In genomic region chr9:44450387-44450786, GRCm38 (mm10) we compare ENCODE assay signal across 15 mouse cellular contexts. TPM values are rescaled to one million over a fixed set of nuclear protein-coding genes. Genes with fewer than 3 reads are reported as not detected.
DNase-seq lines count a peak whose midpoint lies in the region; TF ChIP-seq lines count a peak whose summit lies in the region.
"Had no signal": no experiment of that assay in that cellular context is flagged by ENCODE, and none has a peak within 500 bp of the region (broad histone marks: within the 10 kb centered on the region; RNA-seq: fewer than 3 reads in every experiment).

No protein-coding gene starts in this region.

- DNase-seq in heart, adult 2 months = no peak
- no peak for DNase-seq in heart, postnatal 4 days
- DNase-seq in lung, postnatal 25 days (ENCODE audit: low spot score) = peak; percentile 4
- no peak for DNase-seq in lung, postnatal 4 days
- DNase-seq in R1 (ENCODE audit: low read depth, low spot score) = peak; percentile 78
- peak; percentile 40 for DNase-seq in thymus, postnatal 14 days
- no peak for DNase-seq in adrenal gland, postnatal 4 days (ENCODE audit: low spot score in 2 of 2)
- no peak for DNase-seq in right cerebral cortex, postnatal 10 days (ENCODE audit: low spot score in 2 of 2)
- DNase-seq: gastrocnemius, postnatal 14 days had no signal

- H3K27ac ChIP-seq in heart, adult 2 months = no peak overlapping the region
- H3K27ac ChIP-seq: embryonic facial prominence, embryonic 10.5 days; heart, embryonic 15.5 days had no signal

- TF ChIP-seq CTCF in heart, adult 2 months (IDR thresholded peaks at IDR 0.05) = peak; percentile 67

- no peak for TF ChIP-seq EP300 in heart, adult 2 months (IDR thresholded peaks at IDR 0.05; ENCODE audit: insufficient read depth, low read depth, low read length)

- H3K4me3 ChIP-seq in heart, adult 2 months = no peak overlapping the region
- H3K4me3 ChIP-seq: embryonic facial prominence, embryonic 10.5 days; heart, embryonic 15.5 days had no signal

- no peaks in the 10 kb centered on the region for H3K27me3 ChIP-seq in heart, adult 2 months (ENCODE audit: control insufficient read depth, insufficient read depth, low read length)

- no peaks in the 10 kb centered on the region for H3K4me1 ChIP-seq in heart, adult 2 months (ENCODE audit: control insufficient read depth, insufficient read depth, low read length)

- TF ChIP-seq POLR2A in heart, adult 2 months (IDR thresholded peaks at IDR 0.05; ENCODE audit: insufficient read depth, low read depth, low read length) = no peak

- H3K36me3 ChIP-seq in heart, adult 2 months (ENCODE audit: control insufficient read depth, insufficient read depth, low read length) = no peaks in the 10 kb centered on the region
- H3K36me3 ChIP-seq: embryonic facial prominence, embryonic 10.5 days; heart, embryonic 15.5 days had no signal

- intact Hi-C loops in heart, adult 2 months (cut with DNase I) = no loop called here

- no peak overlapping the region for H3K9ac ChIP-seq in heart, adult 2 months (ENCODE audit: low read depth, low read length)
- H3K9ac ChIP-seq: heart, embryonic 15.5 days had no signal

- H3K79me2 ChIP-seq in heart, adult 2 months (replicated peaks; ENCODE audit: control insufficient read depth, insufficient read depth, low read length) = no peaks in the 10 kb centered on the region

RNA-seq across cellular contexts. Expression of gene Upk2, which starts 4.4 kb away (rescaled TPM):
- total RNA-seq in heart, adult 2 months (2021) = not detected
- 0.47 and 0.53 TPM in 2 replicates for polyA plus RNA-seq in heart, adult 2 months (2012; rRNA removed)
- total RNA-seq in heart, postnatal 4 days (2021) = not detected
- total RNA-seq in adrenal gland, postnatal 4 days (2021) = not detected
- total RNA-seq: layer of hippocampus, adult 8-10 months had no signal
- polyA plus RNA-seq: forebrain, embryonic 11.5 days; heart, embryonic 15.5 days had no signal

RNA-seq across cellular contexts. Expression of gene Foxr1, which starts 9.5 kb away (rescaled TPM):
- not detected for total RNA-seq in heart, adult 2 months (2021)
- not detected in 2 replicates for polyA plus RNA-seq in heart, adult 2 months (2012; rRNA removed)
- total RNA-seq in heart, postnatal 4 days (2021) = not detected
- not detected for total RNA-seq in adrenal gland, postnatal 4 days (2021)
- total RNA-seq: gastrocnemius, postnatal 14 days; layer of hippocampus, adult 8-10 months had no signal
- polyA plus RNA-seq: embryonic facial prominence, embryonic 10.5 days; forebrain, embryonic 11.5 days; heart, embryonic 15.5 days; intestine, embryonic 14.5 days; limb, embryonic 11.5 days had no signal

RNA-seq across cellular contexts. Expression of gene Ccdc84, which starts 32.0 kb away (rescaled TPM):
- 1 to 10 TPM; 5.5 to 5.7 TPM for total RNA-seq in heart, adult 2 months (2021)
- polyA plus RNA-seq in heart, adult 2 months (2012; rRNA removed) = 10.5 and 18.1 TPM in 2 replicates
- 10 to 100 TPM; 14.3 to 14.7 TPM for total RNA-seq in heart, postnatal 4 days (2021)
- total RNA-seq in adrenal gland, postnatal 4 days (2021) = 10 to 100 TPM; 31.9 to 35.4 TPM

RNA-seq across cellular contexts. Expression of gene Bcl9l, which starts 32.2 kb away (rescaled TPM):
- total RNA-seq in heart, adult 2 months (2021) = 10 to 100 TPM; 44.5 to 58.7 TPM
- 15.3 and 21.5 TPM in 2 replicates for polyA plus RNA-seq in heart, adult 2 months (2012; rRNA removed)
- total RNA-seq in heart, postnatal 4 days (2021) = 10 to 100 TPM; 56.8 to 64.0 TPM
- total RNA-seq in adrenal gland, postnatal 4 days (2021) = 10 to 100 TPM; 86.4 to 97.9 TPM

RNA-seq across cellular contexts. Expression of gene Trappc4, which starts 43.0 kb away (rescaled TPM):
- 10 to 100 TPM; 34.9 to 36.2 TPM for total RNA-seq in heart, adult 2 months (2021)
- 28.2 and 39.9 TPM in 2 replicates for polyA plus RNA-seq in heart, adult 2 months (2012; rRNA removed)
- total RNA-seq in heart, postnatal 4 days (2021) = 10 to 100 TPM; 41.4 to 42.4 TPM
- total RNA-seq in adrenal gland, postnatal 4 days (2021) = 10 to 100 TPM; 70.5 to 75.0 TPM

Comparison
In these comparisons a context has a peak if more than half of its experiments do, and no peak if none do; other contexts are left out.
1. DNase-seq: peak in lung, postnatal 25 days (single experiment), R1 (single experiment) and thymus, postnatal 14 days (single experiment); none in heart, adult 2 months (0 of 2), heart, postnatal 4 days (single experiment), lung, postnatal 4 days (0 of 2), adrenal gland, postnatal 4 days (0 of 2) and right cerebral cortex, postnatal 10 days (0 of 2).